Mouse (Mus musculus): Measurements from ENCODE around the gene Mettl27.

DNA sequence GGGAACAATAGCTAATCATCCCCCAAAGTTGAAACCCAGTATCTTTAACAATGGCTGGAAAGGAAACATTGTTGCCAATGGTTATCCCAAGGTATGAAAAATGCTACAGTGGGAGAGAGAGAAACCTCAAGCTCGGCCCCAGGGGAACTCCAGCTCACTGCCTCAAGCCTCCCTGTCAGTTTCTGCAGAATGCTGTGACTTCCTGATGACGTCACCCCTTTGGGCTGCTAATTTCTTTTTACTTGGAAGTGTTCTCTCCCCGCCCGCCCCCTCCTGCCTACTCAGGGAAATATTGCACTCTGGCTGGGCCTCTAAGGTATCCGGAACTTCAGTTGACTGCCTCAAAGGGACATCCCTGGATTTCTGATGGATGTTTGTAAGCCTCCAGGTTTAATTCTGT, 31.4 kb downstream of the Mettl27 start:
- no peak for TF ChIP-seq CTCF (IDR thresholded peaks at IDR 0.05; ENCODE audit: borderline replicate concordance, insufficient read depth, low read length)
- no peak for TF ChIP-seq POLR2A (IDR thresholded peaks at IDR 0.05; ENCODE audit: low read depth, low read length)

All from embryonic fibroblast, embryonic 13.5 days (primary cell).